Mouse (Mus musculus): ENCODE results near the gene Smg6.

Smg6 gene

DNA sequence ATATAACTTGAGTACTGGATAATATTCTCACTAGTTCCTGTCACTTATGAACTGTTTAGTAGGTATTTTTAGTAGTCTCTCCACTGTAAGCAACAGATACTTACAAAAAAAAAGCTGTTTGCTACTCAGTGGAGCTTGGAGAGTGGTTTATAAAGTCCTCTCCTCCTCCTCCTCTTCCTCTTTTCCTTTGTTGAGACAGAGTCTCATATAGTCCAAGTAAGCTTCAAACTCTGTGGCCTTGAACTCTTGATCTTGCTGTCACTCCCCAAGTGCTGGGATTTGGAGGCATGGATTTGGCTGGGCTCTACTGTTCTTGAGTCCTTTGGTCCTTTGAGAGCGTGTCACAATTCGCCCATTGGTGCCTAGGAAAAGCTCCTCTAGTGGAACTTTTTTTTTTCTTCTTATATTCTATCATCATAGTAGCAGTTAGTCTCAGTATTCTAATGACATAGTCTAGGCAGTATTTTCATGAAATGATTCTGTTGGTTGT is 1.7 kb downstream of the Smg6 start:
- DNase-seq (ENCODE audit: low read depth, low spot score): no peak

GRCm38 (mm10) chr11:74929111-74929510 is 3.5 kb downstream of the Smg6 start:
- no peak for DNase-seq (ENCODE audit: low read depth, low spot score)

DNA sequence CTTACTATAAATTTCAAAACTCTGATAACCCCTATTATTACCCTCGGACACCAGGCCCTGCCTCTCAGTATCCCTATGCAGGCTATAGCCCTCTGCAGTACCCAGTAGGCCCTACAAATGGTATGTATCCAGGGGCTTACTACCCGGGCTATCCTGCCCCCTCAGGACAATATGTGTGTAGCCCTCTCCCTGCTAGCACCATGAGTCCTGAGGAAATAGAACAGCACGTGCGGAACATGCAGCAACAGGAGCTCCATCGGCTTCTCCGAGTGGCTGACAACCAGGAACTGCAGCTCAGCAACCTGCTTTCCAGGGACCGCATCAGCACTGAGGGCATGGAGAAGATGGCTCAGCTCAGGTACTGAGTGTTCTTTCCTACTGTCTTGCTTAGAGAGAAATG is 4.8 kb downstream of the Smg6 start:
- DNase-seq (ENCODE audit: low read depth, low spot score): no peak

DNA sequence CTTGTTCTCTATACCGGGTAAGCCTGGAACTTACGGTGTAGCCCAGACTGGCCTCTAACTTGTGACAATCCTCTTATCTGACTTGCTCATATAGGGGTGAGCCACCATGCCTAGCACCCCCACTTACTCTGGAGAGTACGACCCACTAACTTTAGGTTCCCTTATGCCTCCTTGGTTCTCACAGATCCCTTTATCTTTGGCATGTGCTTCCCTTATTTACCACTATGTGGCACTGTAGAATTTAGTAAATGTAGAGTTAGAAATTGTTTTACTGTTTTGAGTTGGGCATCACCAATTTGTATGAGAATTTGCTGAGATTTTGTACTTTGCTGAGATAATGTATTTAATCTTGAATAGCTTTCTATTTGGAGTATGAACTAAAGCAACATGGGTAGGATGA is 20.7 kb downstream of the Smg6 start:
- peak; percentile 27 for DNase-seq (ENCODE audit: low read depth, low spot score)

GRCm38 (mm10) chr11:74954901-74955300 is 29.3 kb downstream of the Smg6 start:
- no peak for DNase-seq (ENCODE audit: low read depth, low spot score)

GRCm38 (mm10) chr11:74956006-74956405 is 30.4 kb downstream of the Smg6 start:
- no peak for DNase-seq (ENCODE audit: low read depth, low spot score)

DNA sequence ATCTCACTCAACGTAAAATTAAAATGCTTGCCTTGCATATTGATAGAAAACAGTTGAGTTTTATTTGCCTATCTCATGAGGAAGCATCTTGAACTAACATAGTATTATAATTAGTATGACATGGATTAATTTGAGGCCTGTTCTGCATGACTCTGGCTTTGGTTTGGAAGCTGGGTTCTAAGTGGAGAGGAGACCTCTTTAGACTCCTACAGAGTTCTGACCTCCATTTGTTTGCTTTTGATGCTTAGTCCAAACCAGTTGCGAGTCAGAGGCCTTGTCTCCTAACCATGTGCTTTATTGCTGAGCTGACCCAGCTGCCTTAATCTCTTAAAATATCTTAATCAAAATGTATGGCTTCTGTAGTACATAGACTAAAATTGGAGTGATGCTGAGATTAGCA is 32.0 kb downstream of the Smg6 start:
- no peak for DNase-seq (ENCODE audit: low read depth, low spot score)

DNA sequence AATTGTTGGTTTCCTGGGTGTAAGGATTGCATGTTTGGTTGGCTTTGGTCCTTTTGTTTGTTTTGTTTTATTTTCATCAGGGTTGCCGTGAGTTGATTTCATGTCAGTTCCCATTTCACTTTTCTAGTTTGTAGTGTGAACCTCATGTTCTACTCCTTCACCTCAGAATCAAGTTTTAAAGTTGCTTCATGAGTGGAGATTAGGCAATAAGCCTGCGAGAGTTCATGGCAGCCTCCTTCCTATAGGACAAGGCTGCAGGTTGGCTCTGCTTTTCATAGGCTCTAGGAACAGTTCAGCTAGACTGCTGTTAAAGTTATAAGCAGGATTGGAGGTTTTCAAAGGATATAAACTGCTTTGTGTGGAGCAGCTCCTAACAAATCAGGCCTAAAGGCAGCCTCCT is 33.9 kb downstream of the Smg6 start:
- DNase-seq (ENCODE audit: low read depth, low spot score): no peak

GRCm38 (mm10) chr11:74960031-74960551 is 34.5 kb downstream of the Smg6 start:
- DNase-seq (ENCODE audit: low read depth, low spot score): no peak

DNA sequence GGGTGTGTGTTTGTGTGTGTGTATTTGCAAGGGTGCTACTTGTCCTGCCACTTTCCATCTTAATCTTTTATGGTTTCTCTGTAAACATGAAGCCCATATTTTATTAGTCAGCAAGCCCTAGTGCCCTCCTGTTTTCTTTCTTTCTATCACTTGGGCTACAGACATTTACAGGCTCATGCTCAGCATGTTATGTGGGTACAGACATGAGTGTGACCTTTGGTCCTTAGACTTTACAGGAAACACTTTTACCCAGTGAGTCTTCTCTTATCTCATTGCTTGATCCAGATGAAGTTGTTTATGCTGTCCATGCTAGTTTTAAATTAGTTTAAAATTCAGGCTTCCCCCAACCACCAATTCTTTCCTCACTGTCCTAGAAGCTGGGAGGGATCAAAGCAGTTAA is 36.3 kb downstream of the Smg6 start:
- DNase-seq (ENCODE audit: low read depth, low spot score): no peak

DNA sequence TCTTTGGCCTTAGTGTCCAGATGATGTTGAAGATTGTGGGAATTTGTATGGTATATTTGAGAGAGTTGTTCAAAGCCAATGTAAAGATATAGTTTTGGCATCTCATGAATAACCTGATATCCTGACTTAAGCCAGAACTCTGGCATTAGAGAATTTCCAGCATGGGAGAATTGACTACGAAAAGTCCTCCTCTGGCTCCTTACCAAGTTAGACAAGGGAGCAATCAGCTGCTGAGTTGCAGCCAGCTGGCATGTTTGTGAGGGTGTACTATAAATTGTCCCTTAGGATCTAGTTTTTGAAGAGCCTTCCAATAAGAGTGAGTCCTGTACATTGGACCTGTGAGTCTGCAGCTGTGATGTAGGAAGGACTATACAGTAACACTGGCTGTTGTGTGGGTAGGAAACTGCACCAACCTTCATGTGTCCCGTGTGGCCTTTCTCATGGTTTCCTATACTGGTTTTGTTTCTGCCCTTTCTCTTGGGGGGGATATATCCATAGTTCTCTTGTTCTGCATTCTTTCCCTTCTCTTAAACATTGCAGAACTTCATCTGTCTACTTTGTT is 37.3 kb downstream of the Smg6 start:
- no peak for DNase-seq (ENCODE audit: low read depth, low spot score)

- DNase-seq (ENCODE audit: low read depth, low spot score): no peak
Measured at GRCm38 (mm10) chr11:74965516-74965915, 39.9 kb downstream of the Smg6 start.

DNA sequence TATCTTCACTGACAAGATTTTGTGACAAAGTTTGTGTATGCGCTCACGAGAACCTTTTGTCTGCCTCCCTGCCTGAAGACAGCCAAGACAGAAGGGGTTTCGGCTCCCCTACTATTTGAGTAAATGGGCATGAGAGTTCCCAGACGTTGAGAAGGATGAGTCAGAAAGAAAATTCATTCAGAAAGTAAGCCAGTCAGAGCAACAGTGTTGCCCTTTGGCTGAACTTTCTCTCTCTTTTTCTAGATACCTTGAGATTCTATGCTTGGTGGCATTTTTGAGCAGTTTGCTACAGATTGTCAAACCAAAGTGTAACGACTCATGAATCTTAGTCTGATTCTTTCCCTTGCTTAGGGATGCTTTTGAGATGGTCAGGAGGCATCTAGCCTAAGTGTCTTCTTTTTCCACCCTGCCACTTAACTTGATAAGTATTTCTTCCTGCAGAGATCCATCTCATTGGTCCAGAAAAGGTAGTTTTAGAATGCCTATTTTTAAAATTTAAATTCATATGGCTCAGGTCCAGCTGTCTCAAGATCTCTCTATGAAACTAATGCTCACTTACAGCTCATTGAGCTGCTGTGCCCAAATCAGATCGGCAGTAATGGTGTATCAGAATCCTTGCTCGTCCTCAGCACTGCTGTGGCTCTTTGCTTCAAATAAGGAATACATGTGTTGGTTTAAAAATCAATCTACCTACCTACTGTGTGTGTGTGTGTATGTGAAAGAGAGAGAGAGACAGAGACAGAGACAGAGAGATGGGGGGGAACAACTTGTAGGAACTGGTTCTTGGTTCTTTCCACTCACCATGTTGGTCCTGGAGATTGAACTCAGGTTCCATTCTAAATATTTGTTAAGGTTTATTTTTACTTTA is 47.9 kb downstream of the Smg6 start:
- no peak for DNase-seq (ENCODE audit: low read depth, low spot score)

DNA sequence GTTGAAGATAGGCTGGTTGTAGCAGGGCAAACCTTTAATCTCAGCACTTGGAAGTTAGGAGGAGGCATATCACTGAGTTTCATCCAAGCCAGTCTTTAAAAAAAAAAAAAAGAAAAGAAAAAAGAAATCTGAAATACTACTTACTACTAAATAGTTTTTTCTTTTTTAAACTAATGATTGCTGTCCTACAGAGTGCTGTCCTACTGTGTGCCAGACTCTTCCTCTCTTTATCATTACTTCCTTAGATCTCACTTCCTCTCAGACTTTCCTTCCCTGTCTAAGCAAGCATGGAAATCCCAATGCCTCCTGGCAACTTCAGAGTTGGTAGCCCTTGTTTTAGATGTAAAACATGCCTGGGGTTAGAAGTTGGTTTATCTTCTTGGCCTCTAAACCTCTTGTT is 49.0 kb downstream of the Smg6 start:
- no peak for DNase-seq (ENCODE audit: low read depth, low spot score)

DNA sequence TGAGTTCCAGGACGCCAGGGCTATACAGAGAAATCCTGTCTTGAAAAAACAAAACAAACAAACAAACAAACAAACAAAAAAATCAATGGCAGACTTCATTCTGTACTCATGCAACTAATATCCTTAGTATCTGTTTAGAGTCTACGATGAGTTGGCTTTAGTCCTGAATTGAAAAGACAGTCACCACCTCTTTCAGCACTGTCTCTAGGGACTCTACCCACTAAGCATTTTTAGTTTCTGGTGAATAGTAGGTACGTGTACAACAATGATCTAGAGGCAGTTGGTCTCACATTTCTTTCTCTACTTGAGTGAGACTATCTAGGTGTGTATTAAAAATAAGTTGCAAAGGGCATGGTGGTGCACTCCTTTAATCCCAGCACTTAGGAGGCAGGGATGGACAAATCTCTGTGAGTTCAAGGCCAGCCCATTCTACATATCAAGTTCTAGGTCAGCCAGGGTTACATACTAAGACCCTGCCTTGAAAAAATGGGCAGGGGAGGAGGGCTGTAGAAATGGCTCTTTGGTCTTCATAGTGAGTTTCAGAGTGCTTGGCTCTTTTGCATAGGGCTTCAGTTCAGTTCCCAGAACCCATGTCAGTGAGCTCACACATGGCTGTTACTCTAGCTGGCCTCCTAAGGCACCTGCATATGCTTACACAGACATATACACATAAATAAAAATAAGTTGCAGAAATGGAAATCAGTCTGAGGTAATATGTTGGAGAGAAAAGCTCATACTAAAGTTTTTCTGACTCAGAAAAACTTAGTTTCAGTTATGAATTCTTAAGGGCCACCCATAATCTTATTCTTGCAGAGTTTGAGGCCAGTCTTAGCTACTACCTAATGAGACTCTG is 51.4 kb downstream of the Smg6 start:
- no peak for DNase-seq (ENCODE audit: low read depth, low spot score)

DNA sequence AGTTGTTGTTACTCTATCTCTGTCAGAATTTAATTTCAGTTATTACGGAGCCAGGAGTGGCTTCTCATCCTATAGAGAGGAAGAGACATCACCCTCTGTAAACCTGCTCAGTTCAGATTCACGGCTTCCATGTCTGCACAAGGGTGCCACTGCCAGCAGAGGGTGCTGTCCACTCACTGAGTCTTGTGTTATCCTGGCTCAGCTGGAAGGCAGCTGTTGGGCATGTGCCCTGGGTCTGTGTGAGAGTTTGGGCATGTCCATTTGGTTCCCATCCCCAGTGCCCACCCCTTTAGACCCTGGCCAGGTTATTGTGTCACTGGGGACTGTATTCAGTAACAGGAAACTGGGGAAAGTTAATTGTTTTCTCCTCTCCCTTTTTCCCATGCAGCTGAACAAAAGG is 55.8 kb downstream of the Smg6 start:
- peak; percentile 62 for DNase-seq (ENCODE audit: low read depth, low spot score)

DNA sequence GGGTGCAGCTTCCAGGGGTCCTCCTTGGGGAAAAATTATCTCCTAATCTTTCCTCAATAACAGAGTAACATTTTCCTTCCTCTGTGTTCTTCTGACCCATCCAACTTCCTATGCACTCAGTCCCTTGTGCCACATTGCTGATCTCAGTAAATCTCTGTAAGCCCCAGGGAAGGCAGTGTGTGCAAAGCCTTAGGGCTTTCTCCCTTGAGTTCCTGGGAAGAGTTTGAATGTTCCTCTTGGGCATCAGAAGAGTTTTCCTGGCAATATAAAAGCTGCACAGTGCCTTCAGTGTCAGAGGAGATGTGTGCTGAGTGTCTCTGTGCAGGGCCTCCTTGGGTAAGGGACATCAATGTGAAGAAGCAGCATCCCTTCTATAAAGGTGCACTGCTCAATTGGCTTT is 56.6 kb downstream of the Smg6 start:
- no peak for DNase-seq (ENCODE audit: low read depth, low spot score)

- DNase-seq (ENCODE audit: low read depth, low spot score): no peak
Measured at GRCm38 (mm10) chr11:74988162-74988561, 62.5 kb downstream of the Smg6 start.

GRCm38 (mm10) chr11:74989047-74989446 is 63.4 kb downstream of the Smg6 start:
- DNase-seq (ENCODE audit: low read depth, low spot score): no peak

DNA sequence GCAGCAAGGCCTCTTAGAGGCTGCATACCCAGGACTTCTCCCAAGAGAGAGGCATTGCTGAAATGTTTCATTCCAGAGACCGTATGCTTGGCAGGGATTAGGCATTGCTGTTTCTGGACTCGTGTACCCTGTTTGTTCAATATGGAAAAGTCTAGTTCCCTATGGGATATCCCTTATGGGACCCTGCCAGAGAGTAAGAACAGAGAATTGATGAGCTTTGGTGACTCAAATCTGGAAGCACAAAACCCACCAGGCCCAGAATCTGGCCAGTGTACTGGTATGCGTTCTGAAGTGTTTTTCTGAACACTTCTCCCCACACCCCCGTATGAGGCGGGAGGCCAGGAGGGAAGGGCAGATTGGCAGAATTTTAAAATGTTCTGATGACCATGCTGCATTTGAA is 64.9 kb downstream of the Smg6 start:
- no peak for DNase-seq (ENCODE audit: low read depth, low spot score)

DNA sequence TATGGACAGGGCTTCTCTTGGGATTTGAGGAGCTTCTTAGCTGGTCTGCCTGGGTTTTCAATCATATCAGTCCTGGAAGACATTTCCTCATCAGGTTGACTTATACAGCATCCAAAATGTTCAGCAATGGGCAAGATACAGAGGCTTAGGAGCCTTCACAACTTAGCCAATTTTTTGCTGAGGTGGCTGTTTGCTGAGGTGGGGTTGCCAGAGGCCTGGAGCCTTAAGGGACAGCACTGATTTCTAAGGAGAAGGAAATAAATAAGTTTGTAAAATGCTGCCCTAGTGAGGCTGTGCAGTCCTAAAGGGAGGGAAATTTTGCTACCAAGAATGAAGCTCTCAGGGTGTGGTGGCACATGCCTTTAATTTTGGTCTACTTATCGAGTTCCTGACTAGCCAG is 65.7 kb downstream of the Smg6 start:
- DNase-seq (ENCODE audit: low read depth, low spot score): no peak

DNA sequence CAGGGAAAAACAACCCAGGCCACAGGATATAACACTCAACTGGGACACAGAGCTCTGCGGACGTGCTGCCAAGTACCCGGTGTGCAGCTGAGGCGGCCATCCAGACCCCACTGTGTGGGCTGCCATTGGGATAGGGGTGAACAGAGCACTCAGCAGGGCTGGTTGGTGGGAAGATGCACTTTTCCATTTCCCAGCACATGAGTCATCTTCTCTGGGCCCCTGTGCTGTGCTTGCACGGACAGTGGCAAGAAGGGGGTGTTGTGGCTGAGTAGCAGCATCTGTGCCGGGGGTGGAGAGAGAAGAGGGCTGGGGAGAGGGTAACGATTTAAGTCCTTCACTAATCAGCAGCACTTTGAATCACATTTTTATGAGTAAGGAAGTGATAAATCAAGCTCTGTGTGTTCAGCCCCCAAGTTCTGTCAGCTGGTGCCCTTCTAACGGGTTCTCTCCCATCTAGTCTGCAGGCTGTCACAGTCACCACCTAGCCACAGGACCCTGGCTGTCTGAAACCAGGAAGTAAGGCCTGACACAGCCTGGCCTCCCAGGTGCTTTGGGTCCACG is 66.9 kb downstream of the Smg6 start:
- no peak for DNase-seq (ENCODE audit: low read depth, low spot score)
